Mouse (Mus musculus) spleen, embryonic (tissue): ENCODE results near the gene Ebna1bp2.

Experiments
- CTCF ChIA-PET: fragments of 350-600 bp; sonication (Branson Sonifier 250); formaldehyde crosslinking; loops from one replicate; lab custom pipeline; 2022; lab: Charles Lee

The Ebna1bp2 gene

GRCm38 (mm10) chr4:118620279-118620966, at the start of gene Ebna1bp2, which contains the start of gene Cfap57:
Gene Ebna1bp2 (plus strand): TSS chr4:118620799.
Gene Cfap57 (minus strand): TSS chr4:118620777.
- CTCF ChIA-PET = interaction anchor here (0.6 kb wide), 1 partner anchor 111 kb away, joined by 3 read pairs; no protein-coding TSS in a partner anchor

- CTCF ChIA-PET = no interaction called here
Measured at GRCm38 (mm10) chr4:118571441-118571840, 49.2 kb upstream of the Ebna1bp2 start.

DNA sequence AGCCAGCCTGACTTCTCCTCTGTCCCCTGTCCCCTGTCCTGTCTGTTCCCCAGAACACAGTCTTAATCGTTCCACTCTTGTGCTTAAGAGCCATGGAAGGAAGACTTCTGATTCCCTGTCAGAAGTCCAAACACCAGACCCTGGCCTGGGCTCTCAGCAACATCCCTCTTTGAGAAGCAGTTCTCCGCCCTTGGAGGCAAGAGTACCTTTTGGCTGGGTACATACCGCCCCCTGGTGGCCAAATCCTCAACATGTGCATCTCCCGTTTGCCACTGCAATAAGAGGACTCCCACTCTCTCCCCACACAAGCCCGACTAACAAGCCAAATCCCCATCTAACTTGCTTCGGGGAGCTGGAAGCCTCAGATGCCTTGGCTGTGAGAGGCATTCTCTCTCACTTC, 44.5 kb upstream of the Ebna1bp2 start:
- CTCF ChIA-PET = no interaction called here

- CTCF ChIA-PET = no interaction called here
Measured at GRCm38 (mm10) chr4:118579313-118579712, 41.3 kb upstream of the Ebna1bp2 start.

- CTCF ChIA-PET = no interaction called here
Measured at GRCm38 (mm10) chr4:118581508-118581907, 39.1 kb upstream of the Ebna1bp2 start.

DNA sequence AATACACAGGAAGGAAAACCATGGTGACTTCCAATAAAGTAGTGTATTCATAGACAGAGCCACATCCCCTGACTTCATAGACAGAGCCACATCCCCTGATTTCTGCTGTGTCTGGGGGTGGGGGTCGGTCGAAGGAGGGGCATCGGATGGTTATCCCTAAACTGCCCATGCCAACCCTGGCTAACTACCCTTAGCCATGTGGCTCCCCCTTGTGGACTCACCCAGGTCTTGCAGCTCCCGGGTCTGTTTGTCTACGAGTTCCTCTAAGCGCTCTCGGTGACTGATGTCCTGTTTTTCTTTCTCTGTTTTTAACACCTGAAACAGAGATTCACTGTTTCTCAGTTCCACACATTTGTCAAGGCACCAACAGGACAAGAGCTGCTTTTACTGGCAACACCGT, 38.0 kb upstream of the Ebna1bp2 start:
- CTCF ChIA-PET = no interaction called here

DNA sequence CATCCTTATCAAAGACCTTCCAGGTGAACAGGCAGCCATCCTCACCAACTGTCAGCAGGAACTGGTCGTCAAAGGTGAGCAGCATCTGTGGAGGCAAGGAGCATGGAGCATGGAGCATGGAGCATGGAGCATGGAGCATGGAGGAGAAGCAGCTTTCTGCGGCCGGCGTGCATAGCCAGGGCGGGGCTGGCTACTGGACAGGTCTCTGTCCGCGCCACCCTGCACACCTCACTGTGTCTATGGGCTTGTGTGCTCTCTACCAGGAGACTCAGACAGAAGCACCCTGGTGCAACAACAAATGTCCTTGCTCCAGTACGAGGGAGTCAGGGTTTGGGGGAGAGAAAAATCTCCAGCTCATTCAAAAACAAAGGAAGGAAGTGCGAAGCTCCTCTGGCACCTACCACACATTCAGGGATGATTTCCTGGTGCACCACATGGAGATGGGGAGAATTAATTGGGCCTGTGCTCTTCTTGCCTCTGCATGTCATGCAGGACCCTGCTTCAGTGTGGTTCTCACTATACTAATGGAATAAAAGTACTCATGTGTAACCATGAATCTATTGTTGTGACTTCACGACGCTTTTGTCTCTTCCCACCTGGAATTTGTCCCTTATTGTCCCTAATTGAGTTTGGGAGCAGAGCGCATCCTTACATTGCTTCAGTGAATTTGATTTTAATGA, 31.4 kb upstream of the Ebna1bp2 start:
- CTCF ChIA-PET = no interaction called here

DNA sequence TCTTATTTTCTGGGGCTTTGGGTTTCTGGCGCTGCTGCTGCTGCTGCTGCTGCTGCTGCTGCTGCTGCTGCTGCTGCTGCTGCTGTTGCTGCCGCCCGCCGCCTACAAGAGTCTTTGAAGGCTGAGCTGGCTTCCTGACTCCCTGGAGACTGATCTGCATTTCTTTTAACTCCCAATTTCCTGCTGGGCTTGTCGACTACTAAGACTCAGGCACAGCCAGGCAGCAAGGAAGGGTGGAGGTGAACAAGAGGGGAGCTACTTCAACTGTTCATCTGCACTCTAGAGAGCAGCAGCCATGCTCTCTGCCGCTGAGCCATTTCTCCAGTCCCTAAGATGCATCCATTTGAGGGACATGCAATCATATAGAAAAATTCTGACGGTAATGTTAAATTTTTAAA, 30.9 kb upstream of the Ebna1bp2 start:
- CTCF ChIA-PET = no interaction called here

DNA sequence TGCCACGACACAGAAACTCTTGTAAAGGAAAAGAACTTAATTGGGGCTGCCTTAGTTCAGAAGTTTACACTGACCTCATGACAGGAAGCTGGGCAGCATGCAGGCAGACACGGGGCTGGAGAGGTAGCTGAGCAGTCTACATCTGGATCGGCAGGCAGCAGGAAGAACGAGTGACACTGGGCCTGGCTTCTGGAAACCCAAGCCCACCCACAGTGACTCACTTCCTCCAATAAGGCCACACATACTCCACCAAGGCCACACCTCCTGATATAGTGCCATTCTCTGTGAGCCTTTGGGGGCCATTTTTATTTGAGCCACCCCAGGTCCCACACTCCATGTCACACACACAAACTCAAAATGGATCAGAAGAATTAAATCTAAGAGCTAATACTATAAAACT, 16.5 kb upstream of the Ebna1bp2 start:
- CTCF ChIA-PET = no interaction called here

GRCm38 (mm10) chr4:118609836-118610235, 10.8 kb upstream of the Ebna1bp2 start:
- CTCF ChIA-PET = no interaction called here

GRCm38 (mm10) chr4:118612619-118613018, 8.0 kb upstream of the Ebna1bp2 start:
- CTCF ChIA-PET = no interaction called here

DNA sequence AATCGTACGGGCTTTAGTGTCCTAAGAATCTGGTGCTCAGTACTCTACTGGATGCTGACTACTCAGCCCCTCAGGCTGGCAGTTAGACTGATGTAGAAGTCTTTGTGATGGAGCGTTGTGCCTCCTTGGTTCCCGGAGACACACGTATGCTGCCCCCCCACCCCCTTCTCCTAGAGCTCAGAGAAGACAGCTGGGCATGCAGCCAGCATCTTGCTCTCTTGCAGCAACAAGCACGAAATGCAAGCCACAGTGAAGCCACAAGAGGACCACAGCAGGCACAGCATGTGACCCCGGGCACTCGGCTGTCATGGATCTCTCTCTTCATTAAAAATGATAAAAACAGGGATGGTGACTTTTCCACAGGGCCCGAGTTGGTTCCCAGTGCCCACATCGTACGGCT, 5.2 kb upstream of the Ebna1bp2 start:
- CTCF ChIA-PET = interaction anchor here (0.6 kb wide), 1 partner anchor 45 kb away, joined by 5 read pairs; no protein-coding TSS in a partner anchor

DNA sequence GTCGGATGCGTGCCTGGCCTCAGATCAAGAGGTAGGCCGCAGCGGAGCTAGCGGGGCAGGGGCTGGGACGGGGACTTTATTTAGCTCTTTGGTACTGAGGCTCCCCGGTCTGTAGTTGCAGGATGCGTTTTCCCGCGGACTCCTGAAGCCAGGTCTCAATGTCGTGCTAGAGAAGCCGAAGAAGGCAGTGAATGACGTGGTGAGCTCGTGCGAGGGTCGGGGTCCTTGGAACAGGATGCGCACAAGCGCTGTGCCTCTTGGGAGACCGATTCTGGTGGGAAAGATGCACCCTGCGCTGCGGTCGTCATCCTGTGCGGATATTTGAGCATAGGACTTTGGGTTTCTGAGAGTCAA, 345 bp downstream of the Ebna1bp2 start:
- CTCF ChIA-PET = no interaction called here

DNA sequence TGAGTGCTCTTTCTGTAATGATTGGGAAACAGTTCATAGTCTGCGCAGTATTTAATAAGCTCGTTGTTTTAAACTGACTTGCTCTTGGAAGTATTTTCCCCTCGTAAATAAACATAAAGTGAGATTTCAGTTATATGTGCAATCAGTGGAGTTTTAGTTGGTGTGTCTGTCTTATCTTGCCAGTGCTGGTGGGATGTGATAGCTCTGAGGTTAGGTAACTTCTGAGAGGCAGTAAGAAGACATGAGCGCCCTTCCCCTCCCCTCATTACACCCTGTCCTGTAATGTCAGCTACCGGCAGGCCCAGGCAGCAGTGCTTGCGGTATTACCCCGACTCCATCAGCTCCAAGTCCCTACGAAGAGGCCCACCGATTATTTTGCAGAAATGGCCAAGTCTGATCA, 1.2 kb downstream of the Ebna1bp2 start:
- CTCF ChIA-PET = no interaction called here

GRCm38 (mm10) chr4:118630261-118630660, 9.7 kb downstream of the Ebna1bp2 start:
- CTCF ChIA-PET = no interaction called here

DNA sequence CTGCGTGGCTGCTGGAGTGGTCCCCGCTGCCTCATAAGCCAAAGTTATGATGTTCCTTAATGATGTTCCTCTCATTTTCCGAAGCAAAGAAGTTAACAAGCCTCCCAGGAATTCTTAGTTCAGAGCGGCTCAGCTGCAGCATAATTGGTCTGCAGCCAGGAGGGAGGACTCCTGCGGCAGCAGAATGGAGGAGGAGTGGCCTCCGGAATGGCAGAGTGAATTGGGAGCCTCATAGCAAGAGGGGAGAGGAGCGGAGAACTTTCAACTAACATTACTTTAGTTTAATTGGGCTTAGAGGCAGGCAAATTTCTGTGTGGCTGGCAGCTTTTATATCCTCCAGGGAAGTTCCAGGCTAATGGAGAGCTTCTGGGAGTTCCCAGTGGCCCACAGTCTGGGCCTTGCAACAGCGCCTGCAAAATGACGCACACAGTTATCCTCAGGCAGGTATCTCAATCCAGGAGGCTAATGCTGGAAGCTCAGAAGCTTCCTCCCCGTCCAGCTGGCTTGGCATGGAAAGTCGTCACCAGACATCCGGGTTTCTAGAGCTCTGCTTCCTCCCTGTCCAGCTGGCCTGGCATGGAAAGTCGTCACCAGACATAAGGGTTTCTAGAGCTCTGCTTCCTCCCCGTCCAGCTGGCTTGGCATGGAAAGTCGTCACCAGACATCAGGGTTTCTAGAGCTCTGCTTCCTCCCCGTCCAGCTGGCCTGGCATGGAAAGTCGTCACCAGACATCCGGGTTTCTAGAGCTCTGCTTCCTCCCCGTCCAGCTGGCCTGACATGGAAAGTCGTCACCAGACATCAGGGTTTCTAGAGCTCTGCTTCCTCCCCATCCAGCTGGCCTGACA, 22.0 kb downstream of the Ebna1bp2 start:
- CTCF ChIA-PET = no interaction called here

DNA sequence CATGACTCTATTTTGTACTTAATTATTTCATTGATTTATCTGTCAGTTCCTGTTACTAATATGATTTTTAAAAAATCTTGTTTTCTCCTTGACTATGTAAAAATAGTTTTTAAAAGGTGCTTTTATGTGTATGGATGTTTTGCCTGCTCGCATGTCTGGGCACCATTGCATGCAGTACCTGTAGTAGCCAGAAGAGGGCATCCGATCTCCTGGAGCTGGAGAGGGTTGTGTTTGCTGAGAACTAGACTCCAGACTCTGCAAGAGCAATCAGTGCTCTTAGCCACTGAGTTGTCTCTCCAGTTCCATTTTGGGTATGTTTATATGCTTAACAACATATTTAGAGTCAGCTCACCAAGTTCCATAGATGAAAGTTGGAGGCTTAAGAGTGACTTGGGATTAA, 24.6 kb downstream of the Ebna1bp2 start:
- CTCF ChIA-PET = no interaction called here

DNA sequence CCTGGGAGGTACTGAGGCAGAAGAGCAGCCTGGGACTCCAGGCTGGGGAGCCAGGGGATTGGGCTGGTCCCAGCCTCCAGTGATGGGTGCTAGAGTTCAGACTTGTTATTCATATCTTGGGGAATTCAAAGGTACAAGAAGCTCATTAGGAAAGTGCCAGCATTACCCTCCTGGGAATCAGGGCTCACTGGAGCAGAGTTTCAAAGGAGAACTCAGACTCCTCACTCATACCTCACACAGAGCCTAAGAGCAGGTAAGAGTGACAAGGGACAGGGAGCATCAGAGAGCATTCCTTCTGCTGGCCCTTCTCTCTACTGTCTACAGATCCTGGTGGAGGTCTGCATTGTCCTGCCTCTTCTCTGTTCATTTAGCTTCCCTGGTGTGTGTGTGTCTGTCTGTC, 38.1 kb downstream of the Ebna1bp2 start, which contains the start of gene Olfr62:
Gene Olfr62 (plus strand): TSS at position 301 of the 400 bp plus-strand sequence.
- CTCF ChIA-PET = no interaction called here
